Comparison of ENCODE assay signal across 8 mouse cellular contexts in genomic region chr9:3199151-3200018, GRCm38 (mm10).
A peak's percentile ranks its signal among the peaks of the same experiment; 100 is the strongest.
DNase-seq lines count a peak whose midpoint lies in the region; ATAC-seq lines count a peak whose summit lies in the region.
"Had no signal": no experiment of that assay in that cellular context is flagged by ENCODE, and none has a peak within 500 bp of the region (broad histone marks: within the 10 kb centered on the region; RNA-seq: fewer than 3 reads in every experiment).

No protein-coding gene starts in this region.

- no peaks in the 10 kb centered on the region for H3K27me3 ChIP-seq in embryonic facial prominence, embryonic 11.5 days (ENCODE audit: control insufficient read depth, insufficient read depth, low read length)

- no peak overlapping the region for H3K9ac ChIP-seq in embryonic facial prominence, embryonic 11.5 days (replicated peaks; ENCODE audit: low read length)

- no peaks in the 10 kb centered on the region for H3K4me1 ChIP-seq in embryonic facial prominence, embryonic 11.5 days (ENCODE audit: control insufficient read depth, insufficient read depth, low read length)

- ATAC-seq in embryonic facial prominence, embryonic 11.5 days (replicated peaks; ENCODE audit: insufficient number of reproducible peaks, low FRiP score, low TSS enrichment, low read depth): peak; percentile 34; the same call in 1 of the 2 replicates
- no peak for ATAC-seq in cerebellum, adult (ENCODE audit: insufficient number of reproducible peaks, low FRiP score, low TSS enrichment)

- no peaks in the 10 kb centered on the region for H3K36me3 ChIP-seq in embryonic facial prominence, embryonic 11.5 days (replicated peaks; ENCODE audit: control insufficient read depth, insufficient read depth, low read depth, low read length)

- H3K4me3 ChIP-seq in embryonic facial prominence, embryonic 11.5 days (ENCODE audit: low read depth, low read length): no peak overlapping the region

- WGBS in embryonic facial prominence, embryonic 11.5 days: 34% methylated on average over 32 of the region's 33 CpGs

- no peak overlapping the region for H3K27ac ChIP-seq in embryonic facial prominence, embryonic 11.5 days (replicated peaks; ENCODE audit: low read depth, low read length)
- H3K27ac ChIP-seq: macrophage had no signal

- DNase-seq in retina, embryonic 14.5 days (ENCODE audit: low spot score): peak; percentile 12
- no peak for DNase-seq in retina, postnatal 1 day
- DNase-seq in embryonic facial prominence, embryonic 11.5 days (ENCODE audit: low spot score): no peak
- DNase-seq in kidney, postnatal 36 days: peak; percentile 46
- DNase-seq in spleen, postnatal 4 days (ENCODE audit: low spot score in 2 of 2): peak; percentile 37 to 62
- DNase-seq in left cerebral cortex, adult 11 months (ENCODE audit: low spot score): no peak

- no peaks in the 10 kb centered on the region for H3K9me3 ChIP-seq in embryonic facial prominence, embryonic 11.5 days (replicated peaks; ENCODE audit: control insufficient read depth, low read length)

- no peak overlapping the region for H3K4me2 ChIP-seq in embryonic facial prominence, embryonic 11.5 days (ENCODE audit: low read depth, low read length)

Comparison
In these comparisons a context has a peak if more than half of its experiments do, and no peak if none do; other contexts are left out.
1. DNase-seq: peak in retina, embryonic 14.5 days (single experiment), kidney, postnatal 36 days (2 of 2) and spleen, postnatal 4 days (2 of 2); none in retina, postnatal 1 day (single experiment), embryonic facial prominence, embryonic 11.5 days (single experiment) and left cerebral cortex, adult 11 months (single experiment).